Mouse (Mus musculus) forebrain, embryonic 16.5 days (tissue): ENCODE measurements around the gene Abhd14a. TPM values are rescaled to one million over a fixed set of nuclear protein-coding genes. Genes with fewer than 3 reads are reported as not detected.

Source experiments
- ATAC-seq: fragments of 200-750 bp; cut with Nextera tagmentation; 2 replicates; pipeline ENCODE4 v1.8.0; 2017; ENCODE audit warnings: mild to moderate bottlenecking, moderate library complexity
- H3K27ac ChIP-seq: fragments of 300-500 bp; sonication (generic); 2 replicates; pipeline ENCODE4 v1.5.1; 2014; ENCODE audit warnings: low read length, control low read depth
- H3K27me3 ChIP-seq: fragments of 300-500 bp; sonication (generic); replicated peaks from 2 replicates; pipeline ENCODE4 v1.6.1; 2014; ENCODE audit warnings: low read length; ENCODE audit not compliant: control insufficient read depth, insufficient read depth
- H3K36me3 ChIP-seq: fragments of 300-500 bp; sonication (generic); 2 replicates; pipeline ENCODE4 v1.6.1; 2014; ENCODE audit not compliant: control insufficient read depth, insufficient read depth
- H3K4me1 ChIP-seq: fragments of 300-500 bp; sonication (generic); replicated peaks from 2 replicates; pipeline ENCODE4 v1.6.1; 2014; ENCODE audit warnings: low read length; ENCODE audit not compliant: control insufficient read depth, insufficient read depth
- H3K4me2 ChIP-seq: fragments of 300-500 bp; sonication (generic); 2 replicates; pipeline ENCODE4 v1.6.1; 2014; ENCODE audit warnings: mild to moderate bottlenecking, low read length, control low read depth
- H3K4me3 ChIP-seq: fragments of 300-500 bp; sonication (generic); replicated peaks from 2 replicates; pipeline ENCODE4 v1.5.1; 2014; ENCODE audit warnings: mild to moderate bottlenecking, low read length, control low read depth
- H3K9ac ChIP-seq: fragments of 300-500 bp; sonication (generic); replicated peaks from 2 replicates; pipeline ENCODE4 v1.6.1; 2014; ENCODE audit warnings: low read depth, low read length, control low read depth
- H3K9me3 ChIP-seq: fragments of 300-500 bp; sonication (generic); 2 replicates; pipeline ENCODE4 v1.6.1; 2016; ENCODE audit warnings: low read length; ENCODE audit not compliant: control insufficient read depth
- WGBS: fragments of 180-500 bp; shearing (Covaris S2); extraction: QIAGEN DNeasy Blood & Tissue Kit; methylation state at CpG from one replicate; pipeline ENCODE4 v1.1.7; 2014; 5-methylcytosine and 5-hydroxymethylcytosine counted together
- polyA plus RNA-seq: library from polyadenylated mRNA; unstranded; fragments of >200 nt; fragmentation: Nextera tagmentation; extraction: Ambion mirVana; gene quantifications from 2 replicates; pipeline ENCODE4 v1.2.1, GENCODE M21; 2015

The Abhd14a gene
- polyA plus RNA-seq, 1 experiment from 2014 or later = 81.9 TPM

GRCm38 (mm10) chr9:106471892-106472291, 24.4 kb upstream of the Abhd14a start:
- Histone ChIP-seq H3K9ac (no peak overlapping the region), H3K4me2 (no peak overlapping the region), H3K4me1 (peaks cover 8% of the 10 kb centered on the region; the same call in 1 of the 2 replicates), H3K27ac (no peak overlapping the region), H3K27me3 (no peaks in the 10 kb centered on the region), H3K9me3 (no peaks in the 10 kb centered on the region), H3K4me3 (no peak overlapping the region), H3K36me3 (no peaks in the 10 kb centered on the region)
- WGBS = 10% methylated on average over 5 of the region's 5 CpGs
- no peak for ATAC-seq

GRCm38 (mm10) chr9:106470991-106471750, 23.7 kb upstream of the Abhd14a start:
- Histone ChIP-seq H3K27me3 (no peaks in the 10 kb centered on the region), H3K4me1 (0 out of 2 replicates have a peak, but pooled peaks cover 3% of the 10 kb centered on the region), H3K4me3 (no peak overlapping the region), H3K4me2 (no peak overlapping the region), H3K9ac (no peak overlapping the region), H3K9me3 (no peaks in the 10 kb centered on the region), H3K36me3 (no peaks in the 10 kb centered on the region), H3K27ac (no peak overlapping the region)
- WGBS = 59% methylated on average over 14 of the region's 14 CpGs
- no peak for ATAC-seq

DNA sequence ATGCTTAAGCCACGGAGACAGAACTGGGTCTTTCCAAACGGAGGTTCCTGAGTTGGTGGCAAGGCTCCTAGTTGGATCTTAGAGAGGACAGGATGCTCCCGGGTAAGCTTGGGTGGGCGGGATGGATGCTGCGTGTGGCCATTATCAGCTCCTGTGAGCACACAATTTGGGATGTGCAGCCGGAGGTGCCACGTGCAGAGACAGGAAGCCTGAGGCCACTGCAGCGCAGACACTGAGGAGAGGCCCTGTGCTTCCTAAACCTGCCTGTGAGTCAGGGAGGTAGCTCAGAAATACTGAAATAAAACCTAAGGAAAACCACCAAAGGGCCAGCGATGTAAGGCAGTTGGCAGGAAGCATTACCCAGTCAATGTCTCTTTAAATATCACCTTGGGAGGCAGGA, 22.3 kb upstream of the Abhd14a start:
- Histone ChIP-seq H3K9me3 (no peaks in the 10 kb centered on the region), H3K27ac (no peak overlapping the region), H3K27me3 (no peaks in the 10 kb centered on the region), H3K36me3 (no peaks in the 10 kb centered on the region), H3K4me1 (peaks cover 16% of the 10 kb centered on the region), H3K9ac (no peak overlapping the region), H3K4me2 (no peak overlapping the region), H3K4me3 (no peak overlapping the region)
- WGBS = 75% methylated on average over 9 of the region's 9 CpGs
- no peak for ATAC-seq

- ATAC-seq = no peak
- no peak overlapping the region for H3K4me3 ChIP-seq
- no peaks in the 10 kb centered on the region for H3K9me3 ChIP-seq
- H3K27me3 ChIP-seq = no peaks in the 10 kb centered on the region
- peaks cover 19% of the 10 kb centered on the region for H3K4me1 ChIP-seq
- H3K9ac ChIP-seq = no peak overlapping the region
- no peak overlapping the region for H3K27ac ChIP-seq
- 0 out of 2 replicates have a peak, but pooled peaks cover 1% of the 10 kb centered on the region for H3K36me3 ChIP-seq
- H3K4me2 ChIP-seq = no peak overlapping the region
- WGBS = 72% methylated on average over 6 of the region's 6 CpGs
Observed at GRCm38 (mm10) chr9:106469317-106469716, 21.8 kb upstream of the Abhd14a start.

- no peak for ATAC-seq
- WGBS = 87% methylated on average over 7 of the region's 7 CpGs
- H3K4me1 ChIP-seq = peaks cover 20% of the 10 kb centered on the region
- H3K27me3 ChIP-seq = no peaks in the 10 kb centered on the region
- H3K4me2 ChIP-seq = no peak overlapping the region
- H3K4me3 ChIP-seq = no peak overlapping the region
- no peak overlapping the region for H3K27ac ChIP-seq
- H3K9me3 ChIP-seq = no peaks in the 10 kb centered on the region
- H3K9ac ChIP-seq = no peak overlapping the region
- H3K36me3 ChIP-seq = 0 out of 2 replicates have a peak, but pooled peaks cover 9% of the 10 kb centered on the region
Observed at GRCm38 (mm10) chr9:106467746-106468145, 20.3 kb upstream of the Abhd14a start.

GRCm38 (mm10) chr9:106466721-106467120, 19.2 kb upstream of the Abhd14a start:
- 95% methylated on average over 6 of the region's 6 CpGs for WGBS
- no peaks in the 10 kb centered on the region for H3K27me3 ChIP-seq

GRCm38 (mm10) chr9:106465571-106466200, 18.2 kb upstream of the Abhd14a start, which contains the start of gene Gpr62:
Gene Gpr62 (minus strand): TSS chr9:106465938.
- Histone ChIP-seq H3K4me3 (peak within 1 kb of the TSS; percentile 63), H3K27ac (peak within 1 kb of the TSS; percentile 67), H3K4me2 (peak within 1 kb of the TSS; percentile 95), H3K9me3 (no peaks in the 10 kb centered on the region), H3K36me3 (peaks cover 16% of the 10 kb centered on the region; the same call in 1 of the 2 replicates), H3K9ac (peak within 1 kb of the TSS; percentile 83), H3K27me3 (no peaks in the 10 kb centered on the region), H3K4me1 (peaks cover 20% of the 10 kb centered on the region)
- WGBS = 21% methylated on average over 26 of the region's 26 CpGs
- ATAC-seq = peak; percentile 51

More at GRCm38 (mm10) chr9:106466721-106467120, 19.2 kb upstream of the Abhd14a start:
- no peaks in the 10 kb centered on the region for H3K9me3 ChIP-seq
- H3K9ac ChIP-seq = no peak overlapping the region
- no peak for ATAC-seq
- H3K27ac ChIP-seq = no peak overlapping the region
- peaks cover 12% of the 10 kb centered on the region; the same call in 1 of the 2 replicates for H3K36me3 ChIP-seq
- H3K4me2 ChIP-seq = no peak overlapping the region
- peaks cover 20% of the 10 kb centered on the region for H3K4me1 ChIP-seq
- H3K4me3 ChIP-seq = no peak overlapping the region

GRCm38 (mm10) chr9:106464751-106465541, 17.5 kb upstream of the Abhd14a start:
- peak overlapping the region; percentile 95 for H3K4me2 ChIP-seq
- H3K36me3 ChIP-seq = peaks cover 16% of the 10 kb centered on the region; the same call in 1 of the 2 replicates
- H3K9ac ChIP-seq = peak overlapping the region; percentile 83
- peak overlapping the region; percentile 67 for H3K27ac ChIP-seq
- H3K9me3 ChIP-seq = no peaks in the 10 kb centered on the region
- H3K4me3 ChIP-seq = peak overlapping the region; percentile 63
- WGBS = 2% methylated on average over 87 of the region's 99 CpGs
- H3K27me3 ChIP-seq = no peaks in the 10 kb centered on the region
- H3K4me1 ChIP-seq = peaks cover 20% of the 10 kb centered on the region
- peak; percentile 81 for ATAC-seq
